Mouse (Mus musculus): ENCODE measurements at regions not wholly inside any gene's neighbourhood (a gene's known extent, or its start where the extent isn't known, plus 50 kb on each side); places are given as distances from the start of the nearest gene placed in this dataset.
A peak's percentile ranks its signal among the peaks of the same experiment; 100 is the strongest.

- DNase-seq (ENCODE audit: extremely low spot score in 1 of 2, low spot score in 1 of 2): no peak
Observed at GRCm38 (mm10) chr19:30425627-30426026, 123.8 kb downstream of the Dkk1 start.

DNA sequence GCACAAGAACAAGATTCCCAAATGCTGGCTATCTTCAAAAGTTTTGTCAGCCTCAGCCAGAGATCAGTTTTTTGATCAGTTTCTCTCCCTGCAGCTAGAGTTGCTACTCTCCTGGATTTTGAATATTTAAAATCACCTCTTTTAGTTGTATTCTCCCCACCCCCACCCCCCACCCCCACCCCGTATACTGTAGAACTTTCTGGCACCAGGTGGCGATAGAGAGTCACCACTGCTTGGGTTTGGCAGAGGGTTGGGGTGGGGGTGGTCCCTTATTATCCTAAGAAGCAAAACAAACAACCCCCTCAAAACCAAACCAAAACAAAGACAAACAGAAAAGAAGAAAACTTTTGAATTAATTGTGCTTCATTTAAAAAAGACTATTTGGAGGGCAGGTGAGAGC lies 122.0 kb downstream of the Dkk1 start:
- DNase-seq (ENCODE audit: extremely low spot score in 1 of 2, low spot score in 1 of 2): peak in 1 of 2 experiments; percentile 57

GRCm38 (mm10) chr19:30433141-30433540 lies 116.3 kb downstream of the Dkk1 start:
- DNase-seq (ENCODE audit: extremely low spot score in 1 of 2, low spot score in 1 of 2): no peak

DNA sequence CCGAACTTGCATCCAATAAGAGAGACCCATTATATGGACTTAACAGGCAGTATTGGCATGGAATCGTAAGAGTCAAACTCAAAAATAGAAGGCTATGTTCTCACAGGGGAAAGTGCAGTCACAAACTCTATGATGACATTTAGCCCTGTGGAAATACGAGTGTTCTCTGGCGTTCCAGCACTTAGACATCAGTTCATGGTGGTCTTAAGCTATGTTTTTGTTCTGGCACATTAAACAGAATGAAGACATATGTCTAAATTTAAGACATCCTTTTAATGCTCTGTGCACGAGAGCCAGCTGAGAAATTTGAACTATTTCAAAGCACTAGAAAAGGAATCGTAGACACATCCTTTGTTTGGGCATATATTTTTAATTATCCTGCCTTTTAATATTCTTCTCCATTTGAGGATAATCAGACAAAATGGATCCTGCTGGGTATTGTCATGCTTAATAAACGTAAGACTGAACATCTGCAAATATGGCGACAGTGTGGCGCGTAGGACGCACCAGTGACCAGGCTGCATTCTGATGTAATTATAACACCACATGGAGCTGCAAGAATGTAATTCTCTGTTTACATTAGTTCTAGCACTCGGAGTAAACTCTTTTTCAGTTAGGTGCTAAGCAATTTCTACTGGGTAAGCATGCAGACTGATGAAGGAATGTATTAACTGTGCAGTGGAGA lies 114.3 kb downstream of the Dkk1 start:
- no peak for DNase-seq (ENCODE audit: extremely low spot score in 1 of 2, low spot score in 1 of 2)

DNA sequence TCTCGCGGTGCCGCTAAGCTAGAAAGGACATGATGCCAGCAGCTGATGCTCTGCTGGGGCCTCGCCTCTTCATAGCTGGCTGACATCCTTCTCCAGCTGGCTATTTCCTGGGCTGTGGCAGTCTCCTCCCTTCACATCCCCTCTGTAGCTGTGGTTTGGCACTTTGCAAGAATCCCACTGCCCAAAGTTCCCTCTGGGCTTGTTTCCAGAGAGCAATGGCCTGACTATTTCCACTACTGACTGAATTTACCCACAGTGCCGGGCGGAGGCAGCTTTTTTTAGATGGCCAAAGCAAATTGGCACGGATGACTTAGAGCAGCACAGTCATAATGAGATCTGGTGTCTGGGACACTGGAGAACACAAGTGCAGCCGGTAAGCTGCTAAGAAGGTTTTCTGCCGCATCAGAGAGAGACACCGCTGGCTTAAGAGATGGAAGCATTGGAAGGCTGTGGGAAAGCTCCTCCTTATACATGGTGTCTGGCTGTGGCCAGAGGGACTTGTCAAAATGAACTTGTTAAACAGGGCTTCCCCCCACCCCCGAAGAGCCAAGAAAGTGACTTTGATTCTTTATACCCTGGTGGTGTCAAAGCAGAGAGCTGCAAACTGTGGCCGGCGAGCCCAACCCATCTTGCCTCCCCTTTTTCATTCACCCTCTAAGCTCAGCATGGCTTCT lies 98.5 kb downstream of the Dkk1 start:
- no peak for DNase-seq (ENCODE audit: extremely low spot score in 1 of 2, low spot score in 1 of 2)

DNA sequence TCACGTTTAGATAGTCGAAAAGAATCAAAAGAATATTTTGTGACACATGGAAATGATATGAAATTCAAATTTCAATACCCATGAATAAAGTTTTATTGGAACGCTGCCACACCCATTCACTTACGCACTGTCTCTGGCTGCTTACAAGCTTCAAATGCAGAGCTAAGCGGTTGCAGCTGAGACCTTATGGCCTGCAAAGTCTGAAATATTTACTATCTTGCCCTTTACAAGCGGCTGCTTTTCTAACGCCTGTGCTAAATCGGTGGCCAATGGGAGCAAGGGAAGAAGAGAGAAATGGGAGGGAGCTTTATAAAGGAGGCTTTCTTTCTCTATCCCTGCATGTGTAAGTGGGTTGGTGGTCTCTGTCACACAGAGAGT lies 97.9 kb downstream of the Dkk1 start:
- DNase-seq (ENCODE audit: extremely low spot score in 1 of 2, low spot score in 1 of 2): no peak

- no peak for DNase-seq (ENCODE audit: extremely low spot score in 1 of 2, low spot score in 1 of 2)
Observed at GRCm38 (mm10) chr19:30452671-30453070, 96.8 kb downstream of the Dkk1 start.

GRCm38 (mm10) chr19:30483436-30483835 lies 66.0 kb downstream of the Dkk1 start:
- DNase-seq (ENCODE audit: extremely low spot score in 1 of 2, low spot score in 1 of 2): no peak

DNA sequence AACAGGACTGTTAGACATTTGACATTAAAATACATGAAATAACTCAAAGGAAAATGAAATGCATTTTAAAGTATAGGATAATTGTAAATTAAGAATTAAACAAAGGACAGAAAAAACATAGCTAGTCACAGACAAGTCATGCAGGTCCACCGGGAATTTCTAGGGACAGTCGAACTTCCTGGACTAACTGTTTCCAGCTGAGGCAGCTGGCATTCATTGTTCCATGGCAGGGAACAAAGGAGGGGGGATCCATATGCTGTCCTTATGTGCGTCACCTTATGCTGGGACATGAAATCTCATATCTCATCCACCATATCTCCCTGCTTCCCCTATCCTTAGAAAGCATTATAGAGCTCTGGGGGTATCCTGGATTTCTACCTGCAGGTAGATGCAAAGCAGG lies 59.7 kb downstream of the Dkk1 start:
- DNase-seq (ENCODE audit: extremely low spot score in 1 of 2, low spot score in 1 of 2): no peak

- DNase-seq (ENCODE audit: extremely low spot score in 1 of 2, low spot score in 1 of 2): no peak
Observed at GRCm38 (mm10) chr19:30490916-30491315, 58.5 kb downstream of the Dkk1 start.
